Mouse (Mus musculus) C2C12 (cell line): Measurements from ENCODE around the gene St6galnac1. TPM values are rescaled to one million over a fixed set of nuclear protein-coding genes. Genes with fewer than 3 reads are reported as not detected.

Experiments
- H3K27me3 ChIP-seq: one replicate; pipeline ENCODE4 v1.6.1; 2011; ENCODE audit not compliant: control insufficient read depth, insufficient read depth, insufficient read length
- H3K36me3 ChIP-seq: one replicate; pipeline ENCODE4 v1.6.1; 2011; ENCODE audit not compliant: control insufficient read depth, insufficient read depth
- H3K4me3 ChIP-seq: one replicate; pipeline ENCODE4 v1.5.1; 2011; ENCODE audit warnings: mild to moderate bottlenecking, control low read depth; ENCODE audit not compliant: poor library complexity, insufficient read depth, severe bottlenecking
- H3K79me2 ChIP-seq: one replicate; pipeline ENCODE4 v1.6.1; 2011; ENCODE audit not compliant: control insufficient read depth, insufficient read depth
- H3K79me3 ChIP-seq: one replicate; pipeline ENCODE4 v1.6.1; 2011; ENCODE audit warnings: low read depth, control low read depth
- H3ac ChIP-seq: one replicate; pipeline ENCODE3; 2011; ENCODE audit warnings: low read depth; ENCODE audit not compliant: control insufficient read depth, insufficient read length
- CEBPB ChIP-seq: IDR thresholded peaks from one replicate; pipeline ENCODE4 v1.6.1; 2011; ENCODE audit warnings: low read depth, mild to moderate bottlenecking, control low read depth, moderate library complexity
- CTCF ChIP-seq: IDR thresholded peaks from one replicate; pipeline ENCODE4 v1.5.1; 2011; ENCODE audit not compliant: control insufficient read depth, insufficient read depth, insufficient read length
- FOSL1 ChIP-seq: IDR thresholded peaks from one replicate; pipeline ENCODE4 v1.8.0; 2011; ENCODE audit warnings: mild to moderate bottlenecking, low read length; ENCODE audit not compliant: poor library complexity, insufficient read depth, severe bottlenecking
- MAX ChIP-seq: IDR thresholded peaks from one replicate; pipeline ENCODE4 v1.6.1; 2011; ENCODE audit warnings: mild to moderate bottlenecking, control low read depth
- MYOD1 ChIP-seq: IDR thresholded peaks from one replicate; pipeline ENCODE4 v1.6.1; 2011; ENCODE audit warnings: low read depth; ENCODE audit not compliant: control insufficient read depth, insufficient read length
- MYOG ChIP-seq: IDR thresholded peaks from one replicate; pipeline ENCODE4 v1.6.1; 2011; ENCODE audit not compliant: control insufficient read depth, insufficient read length; ENCODE audit errors: extremely low read depth
- USF1 ChIP-seq: IDR thresholded peaks from one replicate; pipeline ENCODE4 v1.6.1; 2011; ENCODE audit warnings: low read depth, mild to moderate bottlenecking, control low read depth, moderate library complexity
- polyA plus RNA-seq: library from polyadenylated mRNA; unstranded; fragments of >200 nt; fragmentation: generic; extraction: Trizol; gene quantifications from one replicate; pipeline ENCODE4 v1.2.1, GENCODE M21; 2012; ENCODE audit warnings: missing spikeins

St6galnac1 gene
- polyA plus RNA-seq, 1 experiment = not detected

DNA sequence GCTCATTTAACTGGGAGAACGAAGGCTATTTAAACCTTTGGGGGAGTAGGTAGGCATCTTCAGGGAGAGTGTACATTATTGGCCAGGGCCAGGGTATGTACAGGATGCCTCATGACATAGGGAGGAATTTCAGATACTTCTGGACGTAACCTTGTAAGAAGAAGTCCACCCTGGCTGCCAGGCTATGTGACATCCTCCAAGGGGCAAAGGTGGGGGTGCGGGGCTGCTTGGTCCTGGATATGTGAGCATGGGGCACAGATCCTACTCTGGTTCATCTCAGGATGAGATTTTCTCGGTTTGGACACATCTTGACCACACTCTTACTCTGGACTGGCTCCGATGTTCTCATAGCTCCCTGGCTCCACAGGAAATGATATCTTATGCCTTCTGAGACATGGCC is 52.2 kb downstream of the St6galnac1 start:
- no peak overlapping the region for H3K4me3 ChIP-seq
- no peaks in the 10 kb centered on the region for H3K79me3 ChIP-seq
- no peak overlapping the region for H3ac ChIP-seq
- H3K36me3 ChIP-seq = no peaks in the 10 kb centered on the region
- TF ChIP-seq CEBPB (no peak), USF1 (no peak), MAX (no peak), FOSL1 (no peak), MYOG (no peak), MYOD1 (no peak), CTCF (no peak)
- H3K79me2 ChIP-seq = no peaks in the 10 kb centered on the region
- H3K27me3 ChIP-seq = no peaks in the 10 kb centered on the region

DNA sequence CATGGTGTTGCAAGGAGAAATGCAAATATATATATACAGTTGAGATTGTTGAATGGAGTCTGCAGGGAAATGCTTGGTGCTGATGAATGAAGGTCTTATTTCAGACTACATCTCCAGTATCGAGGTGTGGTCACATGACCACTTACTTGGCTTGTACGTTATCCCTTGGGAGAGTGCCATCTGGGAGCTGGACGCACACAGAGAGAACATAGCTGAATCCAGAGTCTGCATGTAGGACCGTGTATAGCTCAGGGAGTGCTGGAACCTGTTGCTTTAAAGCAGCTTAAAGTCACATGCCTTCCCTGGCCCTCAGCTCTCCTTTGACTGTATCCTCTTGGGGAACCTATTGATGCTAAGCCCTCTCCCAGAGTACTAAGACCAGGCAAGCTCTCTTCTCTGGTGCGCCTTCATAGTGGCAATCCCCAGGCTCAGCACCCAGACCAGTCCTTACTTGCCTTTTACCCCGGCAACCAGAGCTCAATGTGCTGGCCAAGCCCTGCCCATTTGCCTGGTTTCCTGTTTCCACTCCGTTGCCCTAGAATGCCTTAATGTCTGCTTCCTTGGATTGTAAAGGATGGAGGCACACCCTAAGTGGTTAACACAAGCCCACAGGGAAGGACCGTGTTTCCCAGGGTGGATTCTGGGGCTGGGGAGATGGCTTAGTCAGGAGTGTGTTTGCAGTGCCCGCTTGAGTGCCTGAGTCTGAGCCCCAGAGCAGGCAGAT is 53.6 kb downstream of the St6galnac1 start:
- Histone ChIP-seq H3K79me3 (no peaks in the 10 kb centered on the region), H3K36me3 (no peaks in the 10 kb centered on the region), H3K79me2 (no peaks in the 10 kb centered on the region), H3ac (no peak overlapping the region), H3K4me3 (no peak overlapping the region), H3K27me3 (no peaks in the 10 kb centered on the region)
- no peak for TF ChIP-seq MYOD1
- no peak for TF ChIP-seq CEBPB
- TF ChIP-seq USF1 = peak; percentile 73
- TF ChIP-seq MYOG = no peak
- no peak for TF ChIP-seq FOSL1

DNA sequence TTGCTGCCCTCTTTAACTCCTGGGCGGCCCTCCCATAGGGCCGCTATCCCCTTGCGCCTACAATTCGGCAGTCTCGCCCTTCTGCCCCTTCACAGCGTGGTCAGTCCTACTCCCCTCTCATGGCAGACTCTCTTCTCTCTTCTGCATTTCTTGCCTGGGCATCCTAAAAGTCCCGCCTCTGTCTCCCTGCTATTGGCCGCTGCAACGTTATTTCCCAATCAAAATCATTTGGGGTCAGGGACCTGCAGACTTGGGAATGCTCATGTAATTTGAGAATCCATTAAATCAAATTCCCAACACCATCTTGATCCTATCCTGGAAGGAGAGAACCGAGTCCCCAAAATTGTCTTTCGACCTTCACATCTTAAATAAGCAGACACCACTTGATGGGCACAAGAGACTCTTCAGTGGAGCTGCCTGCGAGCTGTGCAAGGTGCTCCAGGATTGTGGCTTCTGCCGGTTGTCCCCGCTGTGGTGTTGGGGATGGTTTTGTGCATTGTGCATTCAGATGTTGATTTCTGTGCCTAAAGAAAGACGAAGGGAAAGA is 54.9 kb downstream of the St6galnac1 start:
- no peaks in the 10 kb centered on the region for H3K79me3 ChIP-seq
- no peaks in the 10 kb centered on the region for H3K27me3 ChIP-seq
- TF ChIP-seq USF1 = no peak
- no peak for TF ChIP-seq CTCF
- no peak for TF ChIP-seq MAX
- no peak for TF ChIP-seq MYOD1
- TF ChIP-seq CEBPB = no peak
- H3K4me3 ChIP-seq = no peak overlapping the region
- no peaks in the 10 kb centered on the region for H3K36me3 ChIP-seq
- no peak overlapping the region for H3ac ChIP-seq
- no peaks in the 10 kb centered on the region for H3K79me2 ChIP-seq

Other genes with a start within 250 kb of the St6galnac1 start
- 11.3 TPM for gene Sphk1, start 244.6 kb downstream of the St6galnac1 start, polyA plus RNA-seq
- gene Ube2o, start 194.1 kb downstream of the St6galnac1 start, polyA plus RNA-seq = 23.1 TPM
- not detected for gene Aanat, start 189.1 kb downstream of the St6galnac1 start, polyA plus RNA-seq
- gene Rhbdf2, start 148.5 kb downstream of the St6galnac1 start, polyA plus RNA-seq = 1.9 TPM
- 1.2 TPM for gene Prcd, start 122.0 kb downstream of the St6galnac1 start, polyA plus RNA-seq
- 0.95 TPM for gene Cygb, start 121.2 kb downstream of the St6galnac1 start, polyA plus RNA-seq
- 70.2 TPM for gene Mxra7, start 52.5 kb upstream of the St6galnac1 start, polyA plus RNA-seq
- 15.1 TPM for gene Mettl23, start 67.8 kb upstream of the St6galnac1 start, polyA plus RNA-seq
- 74.4 TPM for gene Jmjd6, start 67.9 kb upstream of the St6galnac1 start, polyA plus RNA-seq
- gene Mfsd11, start 76.9 kb upstream of the St6galnac1 start, polyA plus RNA-seq = 34.0 TPM
- 326 TPM for gene Srsf2, start 77.6 kb upstream of the St6galnac1 start, polyA plus RNA-seq
- gene Mgat5b, start 143.4 kb upstream of the St6galnac1 start, polyA plus RNA-seq = not detected